Mouse (Mus musculus) kidney, embryonic 14.5 days (tissue): ENCODE measurements at regions not wholly inside any gene's neighbourhood (a gene's known extent, or its start where the extent isn't known, plus 50 kb on each side); places are given as distances from the start of the nearest gene placed in this dataset.
"Not testable (repeated sequence)": the region's sequence is repeated elsewhere in the genome, so short reads cannot be mapped to it uniquely, and the experiment has no call there.

Source experiments
- ATAC-seq: fragments of 200-750 bp; cut with Nextera tagmentation; 2 replicates; pipeline ENCODE4 v1.8.0; 2017; ENCODE audit warnings: moderate number of reproducible peaks, mild to moderate bottlenecking, moderate TSS enrichment, moderate library complexity; ENCODE audit not compliant: low FRiP score, low TSS enrichment
- H3K27ac ChIP-seq: fragments of 300-500 bp; sonication (generic); 2 replicates; pipeline ENCODE4 v1.5.1; 2014; ENCODE audit warnings: low read depth, mild to moderate bottlenecking, low read length, moderate library complexity, mixed read lengths
- H3K27me3 ChIP-seq: fragments of 300-500 bp; sonication (generic); 2 replicates; pipeline ENCODE4 v1.6.1; 2014; ENCODE audit warnings: mild to moderate bottlenecking, low read length; ENCODE audit not compliant: control insufficient read depth, insufficient read depth
- H3K36me3 ChIP-seq: fragments of 300-500 bp; sonication (generic); 2 replicates; pipeline ENCODE4 v1.6.1; 2014; ENCODE audit warnings: low read length, mixed read lengths; ENCODE audit not compliant: control insufficient read depth, insufficient read depth
- H3K4me1 ChIP-seq: fragments of 300-500 bp; sonication (generic); 2 replicates; pipeline ENCODE4 v1.6.1; 2014; ENCODE audit warnings: low read length, mixed read lengths; ENCODE audit not compliant: control insufficient read depth, insufficient read depth
- H3K4me2 ChIP-seq: fragments of 300-500 bp; sonication (generic); replicated peaks from 2 replicates; pipeline ENCODE4 v1.6.1; 2014; ENCODE audit warnings: low read depth, mild to moderate bottlenecking, low read length
- H3K4me3 ChIP-seq: fragments of 300-500 bp; sonication (generic); 2 replicates; pipeline ENCODE4 v1.5.1; 2014; ENCODE audit warnings: mild to moderate bottlenecking, low read length
- H3K9ac ChIP-seq: fragments of 300-500 bp; sonication (generic); 2 replicates; pipeline ENCODE4 v1.6.1; 2014; ENCODE audit warnings: low read depth, mild to moderate bottlenecking, low read length, moderate library complexity
- H3K9me3 ChIP-seq: fragments of 300-500 bp; sonication (generic); 2 replicates; pipeline ENCODE4 v1.6.1; 2016; ENCODE audit warnings: low read length; ENCODE audit not compliant: control insufficient read depth
- WGBS: fragments of 180-500 bp; shearing (Covaris S2); extraction: QIAGEN DNeasy Blood & Tissue Kit; methylation state at CpG from one replicate; pipeline ENCODE4 v1.1.7; 2014; 5-methylcytosine and 5-hydroxymethylcytosine counted together

DNA sequence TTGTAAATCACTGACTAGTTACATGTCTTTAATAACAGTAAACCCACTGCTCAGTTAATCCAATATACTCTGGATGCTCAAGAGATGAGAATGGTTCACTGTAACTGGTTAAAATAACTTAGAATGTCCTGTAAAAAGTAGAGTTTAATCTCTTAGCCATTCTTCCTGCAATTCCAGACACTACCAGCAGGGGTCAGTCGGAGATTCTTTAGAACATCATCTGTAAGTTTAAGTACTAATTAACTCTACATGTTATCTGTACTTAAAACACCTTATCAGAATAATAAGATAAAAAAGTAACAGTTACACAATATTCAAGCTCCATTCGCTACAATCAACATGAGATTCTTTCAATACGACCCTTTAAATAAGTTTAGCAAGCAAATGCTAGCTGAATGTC lies 58.7 kb upstream of the Olig3 start:
- Histone ChIP-seq H3K4me2 (no peak overlapping the region), H3K27ac (no peak overlapping the region), H3K36me3 (no peaks in the 10 kb centered on the region), H3K4me1 (no peaks in the 10 kb centered on the region), H3K4me3 (no peak overlapping the region), H3K9ac (no peak overlapping the region), H3K27me3 (no peaks in the 10 kb centered on the region), H3K9me3 (no peaks in the 10 kb centered on the region)
- no peak for ATAC-seq
- 67% methylated on average over 3 of the region's 3 CpGs for WGBS

DNA sequence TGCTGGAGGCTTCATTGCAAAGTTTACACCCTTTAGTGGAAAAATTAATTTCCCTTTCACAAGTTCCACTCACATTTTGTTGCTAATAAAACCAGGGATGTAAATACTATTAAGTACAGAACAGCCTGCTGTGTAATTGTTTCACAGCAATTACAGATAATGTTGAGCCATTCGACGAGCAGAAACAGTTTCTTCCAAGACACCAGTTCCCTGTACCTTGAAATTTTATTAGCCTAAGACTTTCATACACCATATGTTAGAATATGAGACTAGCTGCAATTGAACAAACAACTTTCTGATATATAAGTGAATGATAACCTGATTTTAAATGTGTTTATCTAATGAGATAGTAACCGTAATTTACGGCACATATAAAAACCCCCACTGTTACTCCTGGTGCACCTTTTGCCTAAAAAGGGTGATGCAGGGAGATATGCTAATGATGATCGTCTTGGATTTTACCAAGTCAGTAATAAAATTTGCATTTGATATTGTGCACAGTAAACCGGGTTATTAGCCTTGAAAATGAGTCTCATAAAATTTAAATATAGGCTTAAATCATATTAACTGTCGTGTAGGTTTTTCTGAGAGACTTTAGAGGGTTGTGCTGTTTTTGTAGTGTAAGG lies 60.8 kb upstream of the Olig3 start:
- WGBS: 72% methylated on average over 7 of the region's 7 CpGs
- no peaks in the 10 kb centered on the region for H3K4me1 ChIP-seq
- no peaks in the 10 kb centered on the region for H3K36me3 ChIP-seq
- H3K4me3 ChIP-seq: no peak overlapping the region
- no peaks in the 10 kb centered on the region for H3K9me3 ChIP-seq
- no peak overlapping the region for H3K27ac ChIP-seq
- H3K4me2 ChIP-seq: no peak overlapping the region
- ATAC-seq: no peak
- H3K9ac ChIP-seq: no peak overlapping the region
- H3K27me3 ChIP-seq: no peaks in the 10 kb centered on the region

DNA sequence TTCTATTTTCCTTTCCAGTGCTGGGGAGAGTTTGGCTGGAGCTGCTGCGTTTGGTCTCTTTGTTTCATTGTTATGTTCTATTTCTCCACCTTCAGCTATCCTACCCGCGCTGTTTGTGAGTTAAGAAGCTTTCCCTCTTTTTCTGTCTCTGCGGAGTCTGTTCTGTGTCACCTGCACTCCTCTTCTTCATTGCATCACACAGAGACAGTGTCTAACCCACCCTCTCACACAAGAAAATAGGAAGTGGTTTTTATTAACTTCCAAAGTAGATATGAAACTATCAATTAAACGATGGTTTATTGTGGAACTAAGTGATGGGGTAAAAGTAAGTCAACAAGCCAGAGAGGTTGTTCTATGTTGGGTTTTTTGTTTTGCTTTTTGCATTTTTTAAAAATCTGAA lies 64.9 kb upstream of the Olig3 start:
- no peaks in the 10 kb centered on the region for H3K4me1 ChIP-seq
- no peaks in the 10 kb centered on the region for H3K27me3 ChIP-seq
- no peak overlapping the region for H3K4me3 ChIP-seq
- ATAC-seq: no peak
- H3K4me2 ChIP-seq: no peak overlapping the region
- H3K9me3 ChIP-seq: no peaks in the 10 kb centered on the region
- 85% methylated on average over 5 of the region's 5 CpGs for WGBS
- no peak overlapping the region for H3K27ac ChIP-seq
- no peak overlapping the region for H3K9ac ChIP-seq
- H3K36me3 ChIP-seq: no peaks in the 10 kb centered on the region

DNA sequence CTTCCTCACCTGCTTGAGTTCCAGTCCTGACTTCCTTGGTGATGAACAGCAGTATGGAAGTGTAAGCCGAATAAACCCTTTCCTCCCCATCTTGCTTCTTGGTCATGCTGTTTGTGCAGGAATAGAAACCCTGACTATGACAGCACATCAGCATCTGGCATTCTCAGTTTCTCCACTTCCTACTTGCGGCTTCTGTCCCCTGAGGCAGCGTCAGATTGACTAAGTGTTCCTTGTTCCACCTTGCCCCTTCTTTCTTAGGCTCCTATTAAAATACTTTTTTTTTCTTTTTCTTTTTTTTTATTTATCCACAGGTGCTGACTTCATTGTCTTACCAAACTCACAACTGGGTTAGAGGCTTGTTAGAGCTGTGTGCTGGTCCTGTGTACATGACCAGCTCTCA lies 65.3 kb upstream of the Olig3 start:
- not testable (repeated sequence) for H3K36me3 ChIP-seq, H3K4me1 ChIP-seq, H3K4me3 ChIP-seq, H3K9me3 ChIP-seq, H3K27ac ChIP-seq, H3K4me2 ChIP-seq, H3K9ac ChIP-seq, H3K27me3 ChIP-seq, ATAC-seq
- WGBS: 83% methylated on average over 3 of the region's 3 CpGs

DNA sequence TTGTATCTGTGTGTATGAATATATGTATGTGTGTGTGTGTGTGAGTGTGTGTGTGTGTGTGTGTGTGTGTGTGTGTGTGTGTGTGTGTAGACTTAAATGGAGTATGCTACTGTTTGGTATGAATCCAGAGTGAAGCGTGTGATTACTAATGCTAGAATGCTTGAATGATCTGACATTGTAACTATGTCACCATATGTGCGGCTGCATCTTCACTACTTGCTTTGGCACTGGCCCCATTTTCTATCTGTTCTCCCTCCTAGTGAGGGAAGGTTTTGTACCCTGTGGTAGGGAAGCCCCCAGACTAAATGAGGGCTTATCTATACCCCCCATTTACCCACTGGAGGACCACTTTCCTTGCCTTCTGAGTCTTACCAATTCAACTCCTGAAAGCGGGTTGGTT lies 74.2 kb upstream of the Olig3 start:
- WGBS: 87% methylated on average over 3 of the region's 3 CpGs
- H3K4me3 ChIP-seq: no peak overlapping the region
- no peak overlapping the region for H3K4me2 ChIP-seq
- no peaks in the 10 kb centered on the region for H3K4me1 ChIP-seq
- H3K9me3 ChIP-seq: no peaks in the 10 kb centered on the region
- no peaks in the 10 kb centered on the region for H3K27me3 ChIP-seq
- no peaks in the 10 kb centered on the region for H3K36me3 ChIP-seq
- no peak for ATAC-seq
- no peak overlapping the region for H3K9ac ChIP-seq
- H3K27ac ChIP-seq: no peak overlapping the region

DNA sequence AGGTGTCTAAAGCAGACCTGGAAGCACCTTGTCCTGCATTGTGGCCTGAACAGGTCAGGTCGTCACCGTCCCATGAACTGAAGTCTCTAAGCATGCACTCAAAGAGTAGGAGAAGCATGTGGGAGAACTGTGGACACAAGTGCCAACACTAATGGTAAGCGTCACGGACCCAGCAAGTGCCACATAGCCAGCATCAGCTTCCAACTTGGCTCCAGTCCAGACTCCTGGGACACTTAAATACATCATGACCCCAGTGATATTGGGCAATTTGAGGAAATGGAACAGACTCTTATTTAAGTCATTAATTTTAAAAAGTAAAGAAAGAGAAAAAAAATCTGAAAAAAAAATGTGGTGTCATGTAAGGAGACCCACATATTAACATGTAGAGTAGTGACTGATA lies 75.3 kb upstream of the Olig3 start:
- no peak overlapping the region for H3K4me3 ChIP-seq

DNA sequence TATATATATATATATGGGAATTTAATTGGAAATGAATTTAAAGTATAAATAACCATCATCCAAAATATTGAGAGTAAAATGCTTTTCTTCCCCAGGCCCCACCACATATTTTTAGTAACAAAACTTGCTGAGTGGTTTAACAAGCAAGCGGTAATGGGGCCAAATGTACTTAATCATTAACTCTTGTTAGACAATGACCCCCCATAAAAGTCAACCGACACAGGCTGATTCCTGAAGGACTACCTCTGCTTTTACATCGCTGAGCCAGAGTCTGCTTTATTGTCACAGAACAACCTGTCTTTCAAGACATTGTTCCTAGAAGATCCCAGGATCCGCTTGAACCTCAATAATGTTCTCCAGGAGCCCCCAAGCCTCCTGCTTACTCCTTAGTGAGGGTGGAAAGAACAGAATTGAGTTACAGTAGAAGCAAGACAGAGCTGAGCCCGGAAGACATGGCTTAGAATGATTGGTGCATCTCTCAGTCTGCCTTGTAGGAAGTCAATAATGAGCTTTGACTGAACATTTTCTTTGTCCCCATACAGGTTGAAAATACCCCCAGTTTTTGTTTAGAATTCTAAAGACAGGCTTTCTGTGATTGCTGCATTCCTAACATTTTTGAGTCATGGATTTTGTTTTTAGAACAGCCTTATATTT lies 78.0 kb upstream of the Olig3 start:
- no peaks in the 10 kb centered on the region for H3K36me3 ChIP-seq
- no peaks in the 10 kb centered on the region for H3K4me1 ChIP-seq
- H3K4me2 ChIP-seq: no peak overlapping the region
- WGBS: 31% methylated on average over 5 of the region's 5 CpGs
- no peak for ATAC-seq
- H3K9me3 ChIP-seq: no peaks in the 10 kb centered on the region
- no peaks in the 10 kb centered on the region for H3K27me3 ChIP-seq
- no peak overlapping the region for H3K27ac ChIP-seq
- H3K4me3 ChIP-seq: no peak overlapping the region
- H3K9ac ChIP-seq: no peak overlapping the region

More for the DNA sequence above, 75.3 kb upstream of the Olig3 start:
- H3K9ac ChIP-seq: no peak overlapping the region
- H3K4me1 ChIP-seq: no peaks in the 10 kb centered on the region
- H3K27me3 ChIP-seq: no peaks in the 10 kb centered on the region
- no peak for ATAC-seq
- 87% methylated on average over 4 of the region's 4 CpGs for WGBS
- no peak overlapping the region for H3K27ac ChIP-seq
- H3K4me2 ChIP-seq: no peak overlapping the region
- H3K9me3 ChIP-seq: no peaks in the 10 kb centered on the region
- no peaks in the 10 kb centered on the region for H3K36me3 ChIP-seq

DNA sequence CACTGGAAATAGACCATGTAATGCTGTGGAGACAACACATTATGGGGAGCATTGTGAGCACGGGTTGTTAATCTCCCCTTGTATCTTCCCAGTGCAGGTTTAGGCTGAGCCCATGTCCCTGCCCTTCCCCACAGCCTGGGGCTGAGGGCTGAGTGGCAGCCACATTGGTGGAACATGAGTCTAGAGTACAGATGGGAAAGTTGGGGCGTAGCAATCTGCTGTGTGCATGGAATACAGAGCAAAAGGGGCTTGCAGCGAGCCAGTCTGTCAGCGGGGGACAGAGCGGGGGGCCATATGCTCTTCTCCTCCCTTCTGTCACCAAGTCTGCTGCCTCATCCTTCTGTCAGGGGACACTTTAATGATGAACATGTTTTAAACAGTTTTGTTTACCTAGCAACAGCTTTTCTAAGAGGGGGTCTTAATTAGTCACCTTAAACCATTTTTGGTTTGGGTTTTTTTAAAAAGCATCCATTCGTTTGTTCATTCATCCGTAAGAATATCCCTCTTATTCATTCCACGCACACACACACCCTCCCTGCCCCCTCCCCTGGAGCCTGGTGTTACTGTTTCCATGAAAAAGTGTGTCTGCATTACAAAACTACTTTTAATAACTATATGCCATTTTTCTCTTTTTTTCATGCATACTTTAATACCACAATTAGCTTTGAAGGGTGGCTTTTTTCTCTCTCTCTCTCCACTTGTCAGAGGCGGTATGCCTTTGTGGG lies 79.1 kb upstream of the Olig3 start:
- no peaks in the 10 kb centered on the region for H3K27me3 ChIP-seq

DNA sequence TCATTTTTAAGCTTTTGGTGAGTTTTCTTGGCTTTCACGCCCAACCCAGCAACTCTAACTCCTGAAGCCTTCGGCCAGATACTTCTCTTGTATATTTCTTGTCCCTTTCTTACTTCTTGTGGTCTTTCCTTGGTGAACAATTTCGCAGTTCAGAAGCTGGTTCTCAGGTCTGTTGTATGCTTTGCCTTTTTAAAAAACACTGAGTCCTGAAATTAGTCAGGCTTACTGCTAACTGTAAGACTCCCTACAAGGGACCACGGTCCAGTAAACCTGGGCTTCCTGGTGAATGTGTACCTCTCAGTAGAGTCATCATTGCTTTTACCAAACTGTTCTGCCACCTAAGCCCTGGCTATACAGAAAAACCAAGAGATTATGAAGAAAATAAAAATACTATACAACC lies 81.3 kb upstream of the Olig3 start:
- ATAC-seq: no peak
- Histone ChIP-seq H3K36me3 (no peaks in the 10 kb centered on the region), H3K9ac (no peak overlapping the region), H3K4me2 (no peak overlapping the region), H3K27ac (no peak overlapping the region), H3K4me3 (no peak overlapping the region), H3K27me3 (no peaks in the 10 kb centered on the region), H3K9me3 (no peaks in the 10 kb centered on the region), H3K4me1 (no peaks in the 10 kb centered on the region)
- 84% methylated on average over 4 of the region's 4 CpGs for WGBS

More for the DNA sequence above, 79.1 kb upstream of the Olig3 start:
- H3K9me3 ChIP-seq: no peaks in the 10 kb centered on the region
- H3K9ac ChIP-seq: no peak overlapping the region
- no peak overlapping the region for H3K27ac ChIP-seq
- ATAC-seq: no peak
- H3K4me1 ChIP-seq: no peaks in the 10 kb centered on the region
- 51% methylated on average over 9 of the region's 9 CpGs for WGBS
- no peak overlapping the region for H3K4me3 ChIP-seq
- H3K36me3 ChIP-seq: no peaks in the 10 kb centered on the region
- H3K4me2 ChIP-seq: no peak overlapping the region
